Mouse (Mus musculus) T-cell, adult 66 days (primary cell): ENCODE results near the gene Naif1. TPM values are rescaled to one million over a fixed set of nuclear protein-coding genes. Genes with fewer than 3 reads are reported as not detected.

ENCODE experiments used
- total RNA-seq, 2 experiments: library from RNA; stranded (reverse); gene quantifications; 3 replicates in 1 of 2; 4 replicates in 1 of 2; pipeline ENCODE4 v1.2.4; 2023

The Naif1 gene
- total RNA-seq, result 1 to 10 TPM; 5.1 to 5.2 TPM

GRCm38 (mm10) chr2:32449761-32450754 is at the start of gene Naif1:
TSS of gene Naif1 (plus strand) at chr2:32450457.

DNA sequence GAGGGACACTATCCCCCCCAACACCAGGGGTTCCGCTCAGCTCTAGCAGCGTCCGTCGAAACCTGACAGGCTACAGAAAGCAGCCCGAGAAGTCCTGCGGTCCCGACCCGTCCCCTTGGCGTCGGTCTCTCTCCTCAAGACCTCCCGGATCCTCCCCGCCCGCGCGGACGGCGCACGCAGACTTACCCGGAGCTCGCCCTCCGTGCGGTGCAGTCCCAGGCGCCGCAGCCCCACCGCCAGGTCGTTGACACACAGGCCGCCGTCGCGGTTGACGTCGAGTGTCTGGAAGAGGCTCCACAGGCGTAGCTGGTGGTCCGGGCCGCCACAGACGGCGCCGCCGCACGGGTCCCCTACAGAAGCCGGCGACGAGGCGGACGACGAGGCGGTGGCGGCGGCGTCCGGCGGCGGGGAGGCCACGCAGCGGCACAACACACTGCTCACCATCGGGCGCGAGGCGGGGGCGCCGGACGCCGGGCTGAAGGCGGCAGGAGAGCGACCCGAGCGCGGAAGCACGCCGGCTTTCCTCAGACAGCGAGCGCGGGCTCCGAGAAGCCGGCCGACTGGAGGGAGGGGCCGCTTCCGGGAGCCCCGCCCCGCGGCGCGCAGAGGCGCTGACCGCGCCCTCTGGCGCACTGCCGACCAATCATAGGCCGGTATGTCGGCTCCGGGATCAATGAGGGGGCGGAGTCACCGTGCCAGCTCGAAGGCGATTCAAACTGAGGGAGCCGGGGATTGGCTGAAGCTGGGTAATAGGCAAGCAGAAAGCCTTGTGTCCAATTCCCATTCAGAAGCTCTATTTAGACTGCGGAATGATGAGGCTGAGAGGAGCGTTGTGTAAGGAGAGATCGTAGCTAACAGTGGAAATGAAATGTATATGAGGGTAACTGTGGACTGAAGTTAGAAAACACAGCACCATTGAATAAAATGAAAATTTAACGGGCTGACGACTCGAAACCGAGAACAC is 906 bp downstream of the Naif1 start, which contains the start of gene Slc25a25:
Slc25a25 (minus strand) TSS at position 565 of the 964 bp plus-strand sequence.

Other genes with a start within 250 kb of the Naif1 start
- 10 to 100 TPM; 22.4 to 36.3 TPM for gene Pomt1, start 213.9 kb upstream of the Naif1 start, total RNA-seq
- 100 to 1,000 TPM; 116 to 123 TPM for gene Uck1, start 190.3 kb upstream of the Naif1 start, total RNA-seq
- 10 to 100 TPM; 50.2 to 63.1 TPM for gene Golga2, start 163.1 kb upstream of the Naif1 start, total RNA-seq
- 10 to 100 TPM; 79.4 to 92.1 TPM for gene Swi5, start 162.4 kb upstream of the Naif1 start, total RNA-seq
- gene Ciz1, start 98.1 kb upstream of the Naif1 start, total RNA-seq, result 100 to 1,000 TPM; 116 to 117 TPM
- not detected for gene Dnm1, start 97.1 kb upstream of the Naif1 start, total RNA-seq
- 10 to 100 TPM; 21.5 to 25.8 TPM for gene 1110008P14Rik, start 68.5 kb upstream of the Naif1 start, total RNA-seq
- gene Lcn2, start 62.2 kb upstream of the Naif1 start, total RNA-seq, result 1 to 10 TPM; 1.9 to 2.4 TPM
- 1 to 10 TPM; 5.8 to 7.8 TPM for gene Ptges2, start 54.6 kb upstream of the Naif1 start, total RNA-seq
- gene Slc25a25, start 988 bp downstream of the Naif1 start, total RNA-seq, result 10 to 100 TPM; 46.4 to 58.3 TPM
- 100 to 1,000 TPM; 173 to 175 TPM for gene Fam102a, start 84.9 kb downstream of the Naif1 start, total RNA-seq
- 10 to 100 TPM; 57.9 to 58.0 TPM for gene Dpm2, start 120.4 kb downstream of the Naif1 start, total RNA-seq
- 1 to 10 TPM; 1.2 to 1.3 TPM for gene Pip5kl1, start 124.3 kb downstream of the Naif1 start, total RNA-seq
- gene 9430097D07Rik, start 125.2 kb downstream of the Naif1 start, total RNA-seq, result not detected
- gene St6galnac4, start 136.6 kb downstream of the Naif1 start, total RNA-seq, result 10 to 100 TPM; 21.4 to 24.5 TPM
- 1 to 10 TPM; 5.1 to 6.9 TPM for gene St6galnac6, start 149.3 kb downstream of the Naif1 start, total RNA-seq
- not detected for gene Ak1, start 171.3 kb downstream of the Naif1 start, total RNA-seq
- 10 to 100 TPM; 11.2 to 13.8 TPM for gene Eng, start 196.1 kb downstream of the Naif1 start, total RNA-seq